Mouse (Mus musculus) embryonic fibroblast, embryonic 13.5 days (primary cell): ENCODE results near the gene Gfm2.

Source experiments
- CTCF ChIP-seq: IDR thresholded peaks from 2 replicates; pipeline ENCODE4 v1.5.1; 2011; ENCODE audit warnings: mild to moderate bottlenecking, control low read depth, low read length, moderate library complexity, borderline replicate concordance; ENCODE audit not compliant: insufficient read depth
- POLR2A ChIP-seq: IDR thresholded peaks from 2 replicates; pipeline ENCODE4 v1.6.1; 2011; ENCODE audit warnings: low read depth, mild to moderate bottlenecking, control low read depth, low read length, moderate library complexity

- TF ChIP-seq CTCF (no peak), POLR2A (no peak)
These were observed 68.3 kb downstream of the Gfm2 start for GRCm38 (mm10) chr13:97206046-97206445.
